Mouse (Mus musculus) embryonic facial prominence, embryonic 11.5 days (tissue): ENCODE data around the gene Fbxo42. TPM values are rescaled to one million over a fixed set of nuclear protein-coding genes. Genes with fewer than 3 reads are reported as not detected.
"Not testable (repeated sequence)": the region's sequence is repeated elsewhere in the genome, so short reads cannot be mapped to it uniquely, and the experiment has no call there.

Experiments
- ATAC-seq: fragments of 200-750 bp; cut with Nextera tagmentation; replicated peaks from 2 replicates; pipeline ENCODE4 v1.8.0; 2017; ENCODE audit warnings: low read depth; ENCODE audit not compliant: insufficient number of reproducible peaks, low FRiP score, low TSS enrichment
- DNase-seq: peaks from one replicate; pipeline ENCODE4 v3.0.0-alpha.2; 2015; ENCODE audit warnings: low spot score
- H3K27ac ChIP-seq: fragments of 300-500 bp; sonication (generic); replicated peaks from 2 replicates; pipeline ENCODE4 v1.5.1; 2014; ENCODE audit warnings: mild to moderate bottlenecking, low read depth, low read length, control low read depth
- H3K27me3 ChIP-seq: fragments of 300-500 bp; sonication (generic); 2 replicates; pipeline ENCODE4 v1.6.1; 2014; ENCODE audit warnings: mild to moderate bottlenecking, low read length, moderate library complexity, mixed read lengths; ENCODE audit not compliant: control insufficient read depth, insufficient read depth
- H3K36me3 ChIP-seq: fragments of 300-500 bp; sonication (generic); replicated peaks from 2 replicates; pipeline ENCODE4 v1.6.1; 2014; ENCODE audit warnings: low read depth, mild to moderate bottlenecking, low read length, moderate library complexity, mixed read lengths; ENCODE audit not compliant: control insufficient read depth, insufficient read depth
- H3K4me1 ChIP-seq: fragments of 300-500 bp; sonication (generic); 2 replicates; pipeline ENCODE4 v1.6.1; 2014; ENCODE audit warnings: low read length, mixed read lengths; ENCODE audit not compliant: control insufficient read depth, insufficient read depth
- H3K4me2 ChIP-seq: fragments of 300-500 bp; sonication (generic); 2 replicates; pipeline ENCODE4 v1.6.1; 2014; ENCODE audit warnings: low read depth, mild to moderate bottlenecking, control low read depth, low read length, moderate library complexity
- H3K4me3 ChIP-seq: fragments of 300-500 bp; sonication (generic); 2 replicates; pipeline ENCODE4 v1.5.1; 2014; ENCODE audit warnings: low read depth, low read length, control low read depth
- H3K9ac ChIP-seq: fragments of 300-500 bp; sonication (generic); replicated peaks from 2 replicates; pipeline ENCODE4 v1.6.1; 2014; ENCODE audit warnings: mild to moderate bottlenecking, control low read depth, low read length
- H3K9me3 ChIP-seq: fragments of 300-500 bp; sonication (generic); replicated peaks from 2 replicates; pipeline ENCODE4 v1.6.1; 2016; ENCODE audit warnings: mild to moderate bottlenecking, low read length, inconsistent platforms, mixed read lengths; ENCODE audit not compliant: control insufficient read depth
- WGBS: fragments of 180-500 bp; shearing (Covaris S2); extraction: QIAGEN DNeasy Blood & Tissue Kit; methylation state at CpG from one replicate; pipeline ENCODE4 v1.1.7; 2014; 5-methylcytosine and 5-hydroxymethylcytosine counted together
- polyA plus RNA-seq: library from polyadenylated mRNA; unstranded; fragments of >200 nt; fragmentation: Nextera tagmentation; extraction: Ambion mirVana; gene quantifications from 2 replicates; pipeline ENCODE4 v1.2.1, GENCODE M21; 2014

Gene Fbxo42
- polyA plus RNA-seq, 1 experiment from 2014 or later, result 25.2 TPM

DNA sequence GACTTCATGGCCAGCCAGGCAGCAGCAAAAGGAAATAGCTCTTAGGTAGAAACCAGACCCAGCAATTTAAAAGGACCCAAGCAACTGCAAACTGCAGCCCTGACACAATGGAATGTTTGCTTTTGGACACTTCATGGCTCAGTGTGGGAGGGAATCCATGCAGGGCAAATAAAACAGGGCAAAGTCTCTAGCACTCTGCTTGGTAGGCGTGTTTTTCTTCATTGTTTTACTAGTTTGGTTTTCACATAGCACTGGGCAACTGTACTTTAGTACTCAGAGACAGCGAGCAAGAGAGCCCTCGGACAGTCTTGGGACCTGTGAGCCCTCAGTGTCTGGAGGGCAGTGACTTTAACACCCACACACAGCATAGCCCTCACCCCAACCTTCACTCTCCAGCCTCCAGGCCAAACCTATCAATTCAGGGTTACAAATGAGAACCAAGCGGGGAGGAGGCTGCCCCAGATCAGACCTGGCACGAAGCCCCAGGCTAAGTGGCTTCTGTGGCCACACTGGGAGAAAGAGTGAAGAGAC is 16.1 kb upstream of the Fbxo42 start:
- DNase-seq (peak; percentile 35), ATAC-seq (no peak)
- no peaks in the 10 kb centered on the region for H3K9me3 ChIP-seq
- H3K4me2 ChIP-seq, result no peak overlapping the region
- no peaks in the 10 kb centered on the region; the same call in 1 of the 2 replicates for H3K36me3 ChIP-seq
- H3K4me1 ChIP-seq, result peaks cover 5% of the 10 kb centered on the region; the same call in 1 of the 2 replicates
- peak overlapping the region; percentile 57; the same call in 1 of the 2 replicates for H3K27ac ChIP-seq
- H3K4me3 ChIP-seq, result no peak overlapping the region
- 56% methylated on average over 5 of the region's 5 CpGs for whole genome bisulfite sequencing
- no peak overlapping the region for H3K9ac ChIP-seq
- H3K27me3 ChIP-seq, result no peaks in the 10 kb centered on the region

DNA sequence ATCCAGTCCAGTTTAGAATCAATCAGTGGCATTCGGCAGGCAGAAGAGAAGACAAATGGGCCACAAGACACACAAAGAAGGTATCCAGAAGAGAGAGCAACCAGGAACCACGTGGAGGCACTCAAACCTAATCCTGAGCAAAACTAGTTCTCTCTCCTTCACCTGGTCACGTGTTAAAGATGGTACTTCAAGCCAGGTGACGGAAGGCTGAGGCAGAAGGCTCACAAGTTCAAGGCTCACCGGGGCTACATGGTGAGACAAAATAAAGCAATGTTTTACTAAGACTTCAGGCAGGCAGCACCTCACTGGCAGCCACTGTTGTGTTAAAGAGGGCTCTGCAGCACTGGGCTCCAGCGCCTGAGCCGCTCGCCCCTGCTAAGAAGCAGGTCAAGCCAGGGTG is 15.5 kb upstream of the Fbxo42 start:
- no peaks in the 10 kb centered on the region for H3K9me3 ChIP-seq
- no peak overlapping the region for H3K9ac ChIP-seq
- H3K4me1 ChIP-seq, result peaks cover 5% of the 10 kb centered on the region; the same call in 1 of the 2 replicates
- 60% methylated on average over 8 of the region's 8 CpGs for WGBS
- H3K27me3 ChIP-seq, result no peaks in the 10 kb centered on the region
- no peak overlapping the region for H3K4me2 ChIP-seq
- H3K36me3 ChIP-seq, result no peaks in the 10 kb centered on the region; the same call in 1 of the 2 replicates
- no peak for ATAC-seq
- H3K4me3 ChIP-seq, result no peak overlapping the region
- H3K27ac ChIP-seq, result no peak overlapping the region
- DNase-seq, result no peak

DNA sequence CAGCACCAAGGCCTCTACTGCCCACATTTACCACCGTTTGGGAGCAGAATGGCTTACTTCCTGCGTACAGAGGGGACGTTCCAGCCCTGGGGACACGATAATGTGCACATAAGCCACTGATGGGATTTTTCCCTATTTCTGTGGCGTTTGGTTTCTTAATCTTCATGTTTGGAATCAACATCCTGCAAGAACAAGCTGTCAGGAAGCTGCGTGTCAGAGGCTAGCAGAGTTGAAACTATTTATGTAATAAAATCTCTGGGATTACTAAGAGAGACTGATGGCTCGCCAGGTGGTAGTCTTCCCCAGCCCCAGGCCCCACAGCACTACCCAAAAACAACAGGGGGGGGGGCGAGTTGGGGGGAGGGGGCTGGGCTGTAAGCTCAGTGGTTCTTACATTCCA is 14.5 kb upstream of the Fbxo42 start:
- Histone ChIP-seq H3K27me3 (no peaks in the 10 kb centered on the region), H3K27ac (no peak overlapping the region), H3K9me3 (no peaks in the 10 kb centered on the region), H3K4me2 (no peak overlapping the region), H3K9ac (no peak overlapping the region), H3K36me3 (no peaks in the 10 kb centered on the region; the same call in 1 of the 2 replicates), H3K4me3 (no peak overlapping the region), H3K4me1 (peaks cover 5% of the 10 kb centered on the region)
- WGBS, result 60% methylated on average over 8 of the region's 8 CpGs
- DNase-seq (no peak), ATAC-seq (no peak)

DNA sequence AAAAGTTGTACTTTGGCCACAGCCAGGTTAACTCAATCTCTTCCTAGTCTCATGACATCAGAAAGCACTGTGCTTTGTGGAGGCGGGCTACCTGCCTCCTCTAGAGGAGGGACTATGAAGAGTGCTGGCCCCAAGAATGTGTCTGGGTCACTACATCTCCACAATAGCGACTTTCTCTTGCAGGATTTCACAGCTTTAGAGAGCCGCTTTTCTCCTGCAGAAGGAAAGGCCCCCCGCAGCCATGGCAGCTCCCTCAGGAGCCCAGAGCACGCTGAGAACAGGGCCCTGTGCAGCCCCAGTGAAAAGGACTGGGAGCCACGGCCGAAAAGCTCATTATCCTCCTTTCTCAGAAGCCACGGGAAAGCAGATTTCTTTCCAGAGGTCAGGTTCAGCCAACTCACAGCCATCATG is 13.7 kb upstream of the Fbxo42 start:
- H3K4me2 ChIP-seq, result no peak overlapping the region

DNA sequence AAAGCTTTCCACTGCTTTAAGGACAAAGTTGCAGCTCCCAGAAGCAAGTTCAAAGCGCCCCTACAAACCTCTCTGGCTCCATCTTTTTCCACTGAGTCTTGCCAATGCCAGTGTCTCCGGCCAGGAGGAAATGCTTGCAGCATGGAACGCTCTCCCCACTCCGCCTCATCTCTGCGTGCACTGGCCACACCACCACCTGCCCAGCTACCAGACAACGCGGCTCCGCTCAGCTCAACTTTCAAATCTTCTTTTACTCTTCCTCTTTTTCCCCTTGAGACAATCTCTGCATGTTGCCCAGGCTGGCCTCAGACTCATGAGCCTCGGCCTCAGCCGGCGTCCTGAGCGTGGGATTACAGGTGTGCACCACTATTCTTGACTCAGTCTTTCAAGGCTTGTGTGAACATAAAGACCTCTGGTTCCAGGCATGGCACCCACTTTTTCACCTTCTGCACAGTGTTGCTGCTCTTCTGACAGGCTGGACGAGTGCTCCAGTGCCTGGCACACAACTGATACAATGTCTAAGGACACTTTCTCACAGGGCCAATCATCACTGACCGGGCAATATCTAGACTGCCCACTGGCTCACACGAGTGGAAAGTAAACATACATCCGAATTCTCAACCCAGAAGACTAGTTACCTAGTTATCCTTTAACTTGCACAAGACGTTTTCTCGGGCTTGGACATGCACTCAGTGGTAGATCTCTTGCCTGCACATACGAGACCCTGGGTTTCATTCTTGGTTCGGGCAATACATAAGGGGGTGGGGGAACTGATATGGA is 12.8 kb upstream of the Fbxo42 start:
- Histone ChIP-seq H3K4me3 (no peak overlapping the region), H3K9me3 (no peaks in the 10 kb centered on the region), H3K9ac (no peak overlapping the region), H3K4me1 (peaks cover 2% of the 10 kb centered on the region), H3K4me2 (no peak overlapping the region), H3K27ac (no peak overlapping the region), H3K36me3 (no peaks in the 10 kb centered on the region; the same call in 1 of the 2 replicates), H3K27me3 (no peaks in the 10 kb centered on the region)
- ATAC-seq (no peak), DNase-seq (no peak)
- 83% methylated on average over 20 of the region's 20 CpGs for WGBS

More for the DNA sequence above, 13.7 kb upstream of the Fbxo42 start:
- ATAC-seq (no peak), DNase-seq (no peak)
- no peaks in the 10 kb centered on the region for H3K27me3 ChIP-seq
- H3K4me1 ChIP-seq, result peaks cover 5% of the 10 kb centered on the region
- H3K36me3 ChIP-seq, result no peaks in the 10 kb centered on the region; the same call in 1 of the 2 replicates
- H3K4me3 ChIP-seq, result no peak overlapping the region
- H3K9me3 ChIP-seq, result no peaks in the 10 kb centered on the region
- WGBS, result 38% methylated on average over 8 of the region's 8 CpGs
- no peak overlapping the region for H3K9ac ChIP-seq
- H3K27ac ChIP-seq, result no peak overlapping the region

DNA sequence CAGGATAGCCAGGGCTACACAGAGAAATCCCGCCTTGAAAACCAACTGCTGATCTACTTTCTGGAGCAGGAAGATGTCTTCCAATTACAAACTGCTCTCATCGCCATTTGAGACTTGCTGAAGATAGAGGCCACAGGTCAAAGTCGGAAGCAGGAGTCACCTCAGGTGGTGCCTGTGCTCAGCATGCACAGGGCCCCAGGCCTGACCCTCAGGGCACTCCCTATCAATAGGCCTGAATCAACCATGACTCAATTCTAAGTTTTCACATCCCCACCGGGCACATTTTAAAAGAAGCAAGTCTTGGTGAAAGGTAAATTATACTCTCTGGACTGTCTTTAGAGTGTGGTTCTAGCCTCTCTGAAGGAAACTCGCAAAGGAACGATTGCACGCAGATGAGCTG is 11.6 kb upstream of the Fbxo42 start:
- 70% methylated on average over 7 of the region's 7 CpGs for WGBS
- Histone ChIP-seq H3K4me3 (no peak overlapping the region), H3K9ac (no peak overlapping the region), H3K9me3 (no peaks in the 10 kb centered on the region), H3K27me3 (no peaks in the 10 kb centered on the region), H3K4me1 (peaks cover 2% of the 10 kb centered on the region), H3K27ac (no peak overlapping the region), H3K36me3 (no peaks in the 10 kb centered on the region; the same call in 1 of the 2 replicates), H3K4me2 (no peak overlapping the region)
- ATAC-seq (no peak), DNase-seq (no peak)

DNA sequence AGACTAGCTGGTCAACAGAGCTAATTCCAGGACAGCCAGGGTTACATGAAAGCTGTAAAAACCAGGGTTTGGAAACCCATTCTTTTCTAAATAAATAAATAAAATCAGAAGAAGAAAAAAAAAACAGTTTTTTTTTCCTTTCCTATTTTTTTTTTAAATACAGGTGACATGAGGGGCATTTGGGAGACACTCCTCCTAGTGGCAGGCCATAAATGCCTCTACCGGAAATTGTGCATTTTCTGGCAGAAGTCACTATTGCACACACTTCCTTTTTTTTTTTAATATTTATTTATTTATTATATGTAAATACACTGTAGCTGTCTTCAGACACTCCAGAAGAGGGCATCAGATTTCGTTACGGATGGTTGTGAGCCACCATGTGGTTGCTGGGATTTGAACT is 10.0 kb upstream of the Fbxo42 start:
- H3K27ac ChIP-seq, H3K9ac ChIP-seq, H3K27me3 ChIP-seq, DNase-seq, H3K4me2 ChIP-seq, H3K9me3 ChIP-seq, ATAC-seq, H3K4me3 ChIP-seq, H3K36me3 ChIP-seq, H3K4me1 ChIP-seq: not testable (repeated sequence)
- 74% methylated on average over 3 of the region's 3 CpGs for WGBS
